Mouse (Mus musculus) spleen, adult 2 months (tissue): ENCODE measurements around the gene Ephx1.

Experiments
- CTCF ChIP-seq: fragments of 200-500 bp; IDR thresholded peaks from 2 replicates; pipeline ENCODE4 v1.5.1; 2011; ENCODE audit warnings: mild to moderate bottlenecking, inconsistent platforms; ENCODE audit not compliant: insufficient read depth, insufficient read length, insufficient replicate concordance; ENCODE audit errors: extremely low read depth
- POLR2A ChIP-seq: fragments of 200-500 bp; IDR thresholded peaks from 2 replicates; pipeline ENCODE4 v1.6.1; 2011; ENCODE audit warnings: low read depth, low read length, inconsistent platforms

- TF ChIP-seq CTCF = no peak
- no peak for TF ChIP-seq POLR2A
These were observed 43.3 kb upstream of the Ephx1 start for GRCm38 (mm10) chr1:181063991-181064390.
